Mouse (Mus musculus) intestine, embryonic 16.5 days (tissue): Measurements from ENCODE around the gene Bag3. TPM values are rescaled to one million over a fixed set of nuclear protein-coding genes. Genes with fewer than 3 reads are reported as not detected.

Source experiments
- ATAC-seq: fragments of 200-750 bp; cut with Nextera tagmentation; 2 replicates; pipeline ENCODE4 v1.8.0; 2017; ENCODE audit warnings: moderate TSS enrichment, moderate library complexity
- H3K27ac ChIP-seq: fragments of 300-500 bp; sonication (generic); 2 replicates; pipeline ENCODE4 v1.5.1; 2014; ENCODE audit warnings: mild to moderate bottlenecking, low read length
- H3K27me3 ChIP-seq: fragments of 300-500 bp; sonication (generic); replicated peaks from 2 replicates; pipeline ENCODE4 v1.6.1; 2014; ENCODE audit warnings: low read length, control low read depth, mixed read lengths; ENCODE audit not compliant: control insufficient read depth, insufficient read depth
- H3K36me3 ChIP-seq: fragments of 300-500 bp; sonication (generic); 2 replicates; pipeline ENCODE4 v1.6.1; 2014; ENCODE audit warnings: low read length, control low read depth; ENCODE audit not compliant: control insufficient read depth, insufficient read depth
- H3K4me1 ChIP-seq: fragments of 300-500 bp; sonication (generic); 2 replicates; pipeline ENCODE4 v1.6.1; 2014; ENCODE audit warnings: low read length, control low read depth, mixed read lengths; ENCODE audit not compliant: control insufficient read depth, insufficient read depth
- H3K4me2 ChIP-seq: fragments of 300-500 bp; sonication (generic); 2 replicates; pipeline ENCODE4 v1.6.1; 2014; ENCODE audit warnings: low read depth, low read length, control low read depth
- H3K4me3 ChIP-seq: fragments of 300-500 bp; sonication (generic); 2 replicates; pipeline ENCODE4 v1.5.1; 2014; ENCODE audit warnings: mild to moderate bottlenecking, low read length
- H3K9ac ChIP-seq: fragments of 300-500 bp; sonication (generic); 2 replicates; pipeline ENCODE4 v1.6.1; 2014; ENCODE audit warnings: low read depth, low read length
- H3K9me3 ChIP-seq: fragments of 300-500 bp; sonication (generic); 2 replicates; pipeline ENCODE4 v1.6.1; 2016; ENCODE audit warnings: low read length, control low read depth; ENCODE audit not compliant: control insufficient read depth
- WGBS: fragments of 180-500 bp; shearing (Covaris S2); extraction: QIAGEN DNeasy Blood & Tissue Kit; methylation state at CpG from one replicate; pipeline ENCODE4 v1.1.7; 2014; 5-methylcytosine and 5-hydroxymethylcytosine counted together
- polyA plus RNA-seq: library from polyadenylated mRNA; unstranded; fragments of >200 nt; fragmentation: Nextera tagmentation; extraction: Ambion mirVana; gene quantifications from 2 replicates; pipeline ENCODE4 v1.2.1, GENCODE M21; 2015

The Bag3 gene
- polyA plus RNA-seq, 1 experiment from 2014 or later, result 11.3 TPM

DNA sequence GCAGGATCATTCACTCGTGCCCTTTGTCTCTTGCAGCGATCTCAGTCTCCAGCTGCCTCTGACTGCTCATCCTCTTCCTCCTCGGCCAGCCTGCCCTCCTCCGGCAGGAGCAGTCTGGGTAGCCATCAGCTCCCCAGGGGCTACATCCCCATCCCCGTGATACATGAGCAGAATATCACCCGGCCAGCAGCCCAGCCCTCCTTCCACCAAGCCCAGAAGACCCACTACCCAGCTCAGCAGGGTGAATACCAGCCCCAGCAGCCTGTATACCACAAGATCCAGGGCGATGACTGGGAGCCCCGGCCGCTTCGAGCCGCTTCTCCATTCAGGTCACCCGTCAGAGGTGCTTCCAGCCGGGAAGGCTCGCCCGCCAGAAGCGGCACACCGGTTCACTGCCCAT lies 18.4 kb downstream of the Bag3 start:
- peaks cover 10% of the 10 kb centered on the region for H3K36me3 ChIP-seq
- H3K9ac ChIP-seq, result no peak overlapping the region
- H3K4me3 ChIP-seq, result no peak overlapping the region
- H3K4me2 ChIP-seq, result no peak overlapping the region
- 84% methylated on average over 17 of the region's 17 CpGs for WGBS
- no peaks in the 10 kb centered on the region for H3K27me3 ChIP-seq
- no peaks in the 10 kb centered on the region for H3K9me3 ChIP-seq
- peaks cover 13% of the 10 kb centered on the region for H3K4me1 ChIP-seq
- H3K27ac ChIP-seq, result 0 out of 2 replicates have a peak overlapping the region, but pooled peaks have one; percentile 25
- no peak for ATAC-seq

DNA sequence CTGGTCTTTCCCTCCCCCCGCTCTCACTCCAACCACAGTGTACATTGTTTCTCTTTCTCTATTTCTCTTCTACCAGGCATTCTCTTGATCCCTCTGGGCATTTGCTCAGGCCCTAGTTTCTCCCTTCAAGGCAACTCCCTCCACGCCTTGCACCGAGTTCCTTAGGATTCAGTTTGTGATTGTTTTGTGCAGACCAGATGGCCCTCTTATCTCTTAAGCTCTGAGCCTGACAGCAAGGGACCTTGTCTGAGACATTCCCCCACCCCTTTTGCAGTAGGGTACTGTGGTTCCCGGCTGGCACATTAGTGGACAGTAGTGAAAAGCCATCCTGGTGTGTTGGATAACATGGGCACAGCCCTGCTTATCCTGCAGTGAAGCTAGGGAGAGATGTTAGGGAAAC lies 19.1 kb downstream of the Bag3 start:
- Histone ChIP-seq H3K27me3 (no peaks in the 10 kb centered on the region), H3K4me3 (no peak overlapping the region), H3K9ac (no peak overlapping the region), H3K9me3 (no peaks in the 10 kb centered on the region), H3K4me1 (peaks cover 11% of the 10 kb centered on the region), H3K27ac (no peak overlapping the region), H3K36me3 (peaks cover 10% of the 10 kb centered on the region), H3K4me2 (no peak overlapping the region)
- ATAC-seq, result no peak
- 53% methylated on average over 4 of the region's 4 CpGs for WGBS

DNA sequence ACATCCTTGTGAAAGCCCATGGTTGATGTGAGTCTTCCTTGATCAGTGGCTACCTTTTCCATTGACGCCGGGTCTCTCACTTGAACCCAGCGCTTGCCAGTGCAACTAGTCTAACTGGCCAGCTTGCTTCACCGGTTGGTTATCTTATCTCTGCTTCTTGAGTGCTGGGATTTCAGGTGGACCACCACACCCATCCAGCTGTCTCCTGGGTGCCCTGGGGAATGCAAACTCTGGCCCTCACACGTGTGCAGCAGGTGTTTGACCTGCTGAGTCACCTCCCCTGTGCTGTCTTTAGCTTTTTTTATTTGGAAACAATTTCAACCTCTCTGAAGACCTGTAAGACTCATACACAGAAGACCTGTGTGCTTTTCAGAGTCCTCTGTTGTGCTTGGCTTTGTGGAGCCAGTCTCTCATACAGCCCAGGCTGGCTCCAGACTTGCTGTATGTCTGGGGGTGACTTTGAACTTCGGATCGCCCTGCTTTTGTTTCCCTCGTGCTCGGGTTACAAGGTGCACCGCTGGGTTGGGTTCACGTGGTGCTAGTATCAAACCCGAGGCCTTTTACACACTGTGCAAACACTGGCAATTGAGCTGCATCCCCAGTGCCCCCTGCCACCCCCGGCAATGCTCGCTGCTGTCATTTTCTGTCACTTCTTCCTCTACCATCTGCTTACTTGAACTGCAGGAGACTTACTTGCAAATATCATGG lies 19.9 kb downstream of the Bag3 start:
- H3K27ac ChIP-seq, result no peak overlapping the region
- H3K4me3 ChIP-seq, result no peak overlapping the region
- H3K9ac ChIP-seq, result no peak overlapping the region
- H3K4me1 ChIP-seq, result peaks cover 7% of the 10 kb centered on the region
- peak; percentile 80 for ATAC-seq
- 59% methylated on average over 14 of the region's 14 CpGs for WGBS
- H3K36me3 ChIP-seq, result peaks cover 15% of the 10 kb centered on the region
- no peaks in the 10 kb centered on the region for H3K9me3 ChIP-seq
- H3K4me2 ChIP-seq, result no peak overlapping the region
- no peaks in the 10 kb centered on the region for H3K27me3 ChIP-seq

DNA sequence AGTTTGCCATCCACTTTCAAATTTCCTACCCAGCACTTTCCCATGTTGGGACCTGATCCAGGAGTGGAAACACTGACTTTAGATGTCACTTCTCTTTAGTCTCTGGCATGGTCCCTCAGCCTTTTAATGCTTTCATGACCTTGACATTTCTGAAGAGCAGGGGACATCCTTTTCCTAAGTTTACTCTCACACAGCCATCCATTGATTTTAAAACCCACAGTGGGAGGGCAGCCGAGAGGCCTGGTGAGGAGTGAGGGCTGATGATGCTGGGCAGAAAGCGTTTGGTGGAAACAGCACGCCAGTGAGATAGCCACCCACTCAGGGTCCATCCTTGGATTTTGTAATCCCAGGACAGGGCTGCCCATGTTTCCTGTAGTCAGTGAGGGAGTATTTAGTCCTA lies 20.5 kb downstream of the Bag3 start:
- Histone ChIP-seq H3K36me3 (peaks cover 15% of the 10 kb centered on the region), H3K27ac (no peak overlapping the region), H3K9me3 (no peaks in the 10 kb centered on the region), H3K9ac (no peak overlapping the region), H3K27me3 (no peaks in the 10 kb centered on the region), H3K4me2 (no peak overlapping the region), H3K4me1 (peaks cover 7% of the 10 kb centered on the region), H3K4me3 (no peak overlapping the region)
- no peak for ATAC-seq
- WGBS, result 86% methylated on average over 3 of the region's 3 CpGs

DNA sequence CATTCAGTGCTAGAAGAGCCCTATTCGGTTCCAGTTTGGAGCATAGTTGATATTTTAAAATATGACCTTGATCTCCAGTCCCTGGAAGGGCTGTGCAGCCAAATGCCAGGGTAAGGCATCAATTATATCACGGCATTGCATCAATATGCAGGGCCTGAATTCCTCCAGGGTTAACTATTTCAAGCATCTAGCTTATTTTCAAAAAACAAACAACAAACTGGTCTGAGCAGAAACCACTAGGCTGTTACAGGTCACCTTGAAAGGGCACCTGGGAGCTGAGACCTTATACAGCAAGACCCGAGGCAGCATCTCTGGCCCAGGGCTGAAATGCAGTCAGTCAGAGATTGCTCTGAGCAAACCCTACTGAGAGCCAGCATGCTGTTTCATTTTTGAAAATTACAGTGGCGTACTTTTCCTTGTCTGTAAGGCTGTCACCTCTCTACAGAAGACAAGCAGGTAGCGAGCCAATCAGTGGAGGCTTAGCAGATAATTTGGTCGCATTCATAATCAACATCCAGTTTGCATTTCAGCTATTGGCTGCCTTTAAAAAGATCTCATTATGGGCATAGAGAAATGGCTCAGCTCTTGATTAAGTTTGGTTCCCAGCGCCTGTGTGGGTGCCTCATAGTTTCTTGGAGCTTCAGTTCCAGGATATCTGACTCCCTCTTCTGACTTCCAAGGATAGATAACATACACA lies 21.3 kb downstream of the Bag3 start:
- Histone ChIP-seq H3K27ac (no peak overlapping the region), H3K9ac (no peak overlapping the region), H3K36me3 (peaks cover 15% of the 10 kb centered on the region), H3K4me2 (no peak overlapping the region), H3K4me3 (no peak overlapping the region), H3K27me3 (no peaks in the 10 kb centered on the region), H3K4me1 (peaks cover 10% of the 10 kb centered on the region), H3K9me3 (no peaks in the 10 kb centered on the region)
- 90% methylated on average over 7 of the region's 7 CpGs for WGBS
- ATAC-seq, result no peak

DNA sequence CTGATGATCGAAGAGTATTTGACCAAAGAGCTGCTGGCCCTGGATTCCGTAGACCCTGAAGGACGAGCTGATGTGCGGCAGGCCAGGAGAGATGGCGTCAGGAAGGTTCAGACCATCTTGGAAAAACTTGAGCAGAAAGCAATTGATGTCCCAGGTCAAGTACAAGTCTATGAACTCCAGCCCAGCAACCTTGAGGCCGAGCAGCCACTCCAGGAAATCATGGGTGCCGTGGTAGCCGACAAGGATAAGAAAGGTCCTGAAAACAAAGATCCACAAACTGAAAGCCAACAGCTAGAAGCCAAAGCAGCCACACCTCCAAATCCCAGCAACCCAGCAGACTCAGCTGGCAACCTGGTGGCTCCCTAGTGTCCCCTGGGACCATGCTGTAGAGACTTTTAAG lies 22.6 kb downstream of the Bag3 start:
- WGBS, result 97% methylated on average over 8 of the region's 8 CpGs
- H3K27me3 ChIP-seq, result no peaks in the 10 kb centered on the region

DNA sequence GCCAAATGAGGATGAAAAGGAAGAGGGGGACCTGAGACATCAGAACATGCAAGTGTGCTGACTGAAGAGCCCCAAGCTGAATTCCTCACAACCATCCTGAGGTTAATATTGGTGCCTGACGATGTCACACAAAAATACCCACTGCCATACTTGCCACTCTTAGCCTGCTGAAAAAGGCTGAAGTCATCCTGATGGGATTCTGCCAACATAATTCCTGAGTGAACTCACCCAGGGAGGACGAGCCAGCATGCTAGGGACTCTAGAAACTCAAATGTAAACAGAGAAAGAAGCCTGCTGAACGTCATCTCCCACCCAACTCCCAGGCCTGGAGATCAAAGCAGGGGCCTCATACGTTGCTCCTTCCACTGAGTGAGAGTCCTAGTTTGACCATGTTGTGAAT lies 25.7 kb downstream of the Bag3 start:
- H3K4me1 ChIP-seq, result peaks cover 2% of the 10 kb centered on the region
- H3K36me3 ChIP-seq, result peaks cover 10% of the 10 kb centered on the region
- no peak overlapping the region for H3K4me2 ChIP-seq
- no peak overlapping the region for H3K27ac ChIP-seq
- no peak overlapping the region for H3K4me3 ChIP-seq
- H3K27me3 ChIP-seq, result no peaks in the 10 kb centered on the region
- H3K9ac ChIP-seq, result no peak overlapping the region
- no peaks in the 10 kb centered on the region for H3K9me3 ChIP-seq
- ATAC-seq, result 0 out of 2 replicates have a peak, but pooled peaks have one; percentile 18
- WGBS, result 35% methylated on average over 4 of the region's 4 CpGs

More for the DNA sequence above, 22.6 kb downstream of the Bag3 start:
- Histone ChIP-seq H3K27ac (no peak overlapping the region), H3K9me3 (no peaks in the 10 kb centered on the region), H3K4me2 (no peak overlapping the region), H3K36me3 (peaks cover 10% of the 10 kb centered on the region), H3K4me3 (no peak overlapping the region), H3K4me1 (peaks cover 10% of the 10 kb centered on the region), H3K9ac (no peak overlapping the region)
- no peak for ATAC-seq

DNA sequence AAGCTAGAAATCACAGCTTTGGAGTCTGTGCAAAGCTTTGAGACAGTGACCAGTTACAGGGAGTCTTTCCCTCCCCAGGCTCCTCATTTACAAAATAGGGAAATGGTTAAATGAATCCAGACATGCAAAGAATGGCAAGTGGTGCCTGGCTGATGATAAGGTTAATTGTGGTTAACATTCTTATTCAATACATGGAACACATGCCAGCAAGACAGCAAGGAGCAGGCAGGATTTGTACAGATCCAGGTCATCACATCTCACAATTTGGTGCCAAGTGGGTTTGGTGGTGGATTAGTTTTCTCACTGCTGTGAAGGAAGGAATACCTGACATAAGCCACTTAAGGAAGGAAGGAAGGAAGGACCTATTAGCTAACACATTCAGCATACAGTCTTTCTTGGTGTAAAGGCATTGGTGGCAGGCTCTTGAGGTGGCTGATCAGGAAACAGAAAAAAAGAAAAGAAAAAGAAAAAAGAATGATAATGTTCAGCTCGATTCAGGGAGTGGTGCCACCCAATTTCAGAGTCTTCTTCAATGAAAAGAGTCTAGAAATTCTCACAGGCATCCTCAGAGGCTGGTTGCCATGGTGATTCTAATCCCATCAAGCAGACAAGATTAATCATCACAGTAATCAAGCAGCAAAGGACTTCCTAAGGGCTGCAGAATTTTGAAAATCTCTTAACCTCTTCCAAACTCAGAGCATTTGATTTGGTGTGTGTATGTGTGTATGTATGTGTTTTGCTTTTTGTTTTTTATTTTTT lies 27.1 kb downstream of the Bag3 start:
- Histone ChIP-seq H3K4me1 (peaks cover 2% of the 10 kb centered on the region), H3K4me2 (no peak overlapping the region), H3K4me3 (no peak overlapping the region), H3K27ac (no peak overlapping the region), H3K36me3 (peaks cover 10% of the 10 kb centered on the region), H3K9me3 (no peaks in the 10 kb centered on the region), H3K27me3 (no peaks in the 10 kb centered on the region), H3K9ac (no peak overlapping the region)
- WGBS, result 39% methylated on average over 1 of the region's 1 CpGs
- ATAC-seq, result no peak

DNA sequence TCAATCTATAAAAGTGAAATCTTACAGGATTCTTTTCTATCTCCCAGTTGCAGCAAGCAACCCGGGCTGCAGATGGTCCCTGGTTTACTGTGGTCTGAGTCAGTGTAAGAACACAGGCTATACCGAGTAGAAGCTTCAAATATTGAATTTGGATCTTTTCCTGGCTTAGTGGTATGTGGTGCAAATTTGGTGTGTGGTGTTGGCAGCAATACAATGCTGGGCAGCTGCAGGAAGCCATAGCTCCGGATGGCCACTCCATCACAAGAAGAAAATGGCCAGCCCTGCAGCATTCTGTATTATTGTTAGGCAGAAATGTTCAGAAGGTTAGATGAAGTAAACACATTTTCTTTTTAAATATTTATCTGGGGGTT lies 27.7 kb downstream of the Bag3 start:
- Histone ChIP-seq H3K9me3 (no peaks in the 10 kb centered on the region), H3K9ac (no peak overlapping the region), H3K4me3 (no peak overlapping the region), H3K36me3 (peaks cover 6% of the 10 kb centered on the region), H3K4me2 (no peak overlapping the region), H3K4me1 (peaks cover 2% of the 10 kb centered on the region), H3K27me3 (no peaks in the 10 kb centered on the region), H3K27ac (no peak overlapping the region)
- ATAC-seq, result no peak
- WGBS, result 46% methylated on average over 3 of the region's 3 CpGs
